Mouse (Mus musculus): ENCODE results near the gene Kcnn1. TPM values are rescaled to one million over a fixed set of nuclear protein-coding genes. Genes with fewer than 3 reads are reported as not detected.

The Kcnn1 gene
- polyA plus RNA-seq, 1 experiment from 2014 or later = 1.1 TPM

- WGBS (ENCODE audit: insufficient replicate concordance) = 2% methylated on average over 54 of the region's 54 CpGs
- peak overlapping the region; percentile 54 for H3K4me3 ChIP-seq (ENCODE audit: low read depth, low read length)
- H3K4me1 ChIP-seq (ENCODE audit: control insufficient read depth, insufficient read depth, low read length) = peaks cover 12% of the 10 kb centered on the region
- no peaks in the 10 kb centered on the region for H3K36me3 ChIP-seq (ENCODE audit: control insufficient read depth, insufficient read depth, low read length)
- peaks cover 61% of the 10 kb centered on the region for H3K27me3 ChIP-seq (ENCODE audit: control insufficient read depth, insufficient read depth, low read length)
- peak overlapping the region; percentile 90 for H3K4me2 ChIP-seq
- ATAC-seq (replicated peaks; ENCODE audit: insufficient number of reproducible peaks, low FRiP score, low TSS enrichment) = no peak
- no peak overlapping the region for H3K27ac ChIP-seq (ENCODE audit: low read depth, low read length)
- H3K9ac ChIP-seq (ENCODE audit: low read depth, low read length) = peak overlapping the region; percentile 71
- no peaks in the 10 kb centered on the region for H3K9me3 ChIP-seq (replicated peaks; ENCODE audit: control insufficient read depth, low read length)
Measured at GRCm38 (mm10) chr8:70796403-70797080, 66.5 kb downstream of the Kcnn1 start.

- no peak overlapping the region for H3K9ac ChIP-seq (ENCODE audit: low read depth, low read length)
- WGBS (ENCODE audit: insufficient replicate concordance) = 70% methylated on average over 2 of the region's 2 CpGs
Measured at GRCm38 (mm10) chr8:70795370-70795769, 67.7 kb downstream of the Kcnn1 start.

GRCm38 (mm10) chr8:70794215-70794614, 68.8 kb downstream of the Kcnn1 start:
- Histone ChIP-seq H3K27ac (ENCODE audit: low read depth, low read length) (no peak overlapping the region), H3K4me1 (ENCODE audit: control insufficient read depth, insufficient read depth, low read length) (peaks cover 22% of the 10 kb centered on the region), H3K4me2 (no peak overlapping the region), H3K9ac (ENCODE audit: low read depth, low read length) (no peak overlapping the region), H3K36me3 (ENCODE audit: control insufficient read depth, insufficient read depth, low read length) (no peaks in the 10 kb centered on the region), H3K4me3 (ENCODE audit: low read depth, low read length) (no peak overlapping the region), H3K9me3 (replicated peaks; ENCODE audit: control insufficient read depth, low read length) (no peaks in the 10 kb centered on the region), H3K27me3 (ENCODE audit: control insufficient read depth, insufficient read depth, low read length) (peaks cover 40% of the 10 kb centered on the region)
- no peak for ATAC-seq (replicated peaks; ENCODE audit: insufficient number of reproducible peaks, low FRiP score, low TSS enrichment)
- 77% methylated on average over 2 of the region's 2 CpGs for WGBS (ENCODE audit: insufficient replicate concordance)

More at GRCm38 (mm10) chr8:70795370-70795769, 67.7 kb downstream of the Kcnn1 start:
- no peaks in the 10 kb centered on the region for H3K9me3 ChIP-seq (replicated peaks; ENCODE audit: control insufficient read depth, low read length)
- H3K27me3 ChIP-seq (ENCODE audit: control insufficient read depth, insufficient read depth, low read length) = peaks cover 51% of the 10 kb centered on the region
- H3K4me3 ChIP-seq (ENCODE audit: low read depth, low read length) = no peak overlapping the region
- ATAC-seq (replicated peaks; ENCODE audit: insufficient number of reproducible peaks, low FRiP score, low TSS enrichment) = no peak
- no peaks in the 10 kb centered on the region for H3K36me3 ChIP-seq (ENCODE audit: control insufficient read depth, insufficient read depth, low read length)
- H3K27ac ChIP-seq (ENCODE audit: low read depth, low read length) = no peak overlapping the region
- peaks cover 18% of the 10 kb centered on the region for H3K4me1 ChIP-seq (ENCODE audit: control insufficient read depth, insufficient read depth, low read length)
- no peak overlapping the region for H3K4me2 ChIP-seq

GRCm38 (mm10) chr8:70792700-70793099, 70.4 kb downstream of the Kcnn1 start:
- peak overlapping the region; percentile 50 for H3K27ac ChIP-seq (ENCODE audit: low read depth, low read length)
- under 1% methylated on average over 20 of the region's 20 CpGs for WGBS (ENCODE audit: insufficient replicate concordance)
- peaks cover 27% of the 10 kb centered on the region for H3K4me1 ChIP-seq (ENCODE audit: control insufficient read depth, insufficient read depth, low read length)
- no peaks in the 10 kb centered on the region for H3K36me3 ChIP-seq (ENCODE audit: control insufficient read depth, insufficient read depth, low read length)
- peak overlapping the region; percentile 80 for H3K4me2 ChIP-seq
- ATAC-seq (replicated peaks; ENCODE audit: insufficient number of reproducible peaks, low FRiP score, low TSS enrichment) = peak; percentile 11; the same call in 1 of the 2 replicates
- peak overlapping the region; percentile 61 for H3K4me3 ChIP-seq (ENCODE audit: low read depth, low read length)
- H3K9me3 ChIP-seq (replicated peaks; ENCODE audit: control insufficient read depth, low read length) = no peaks in the 10 kb centered on the region
- peaks cover 25% of the 10 kb centered on the region for H3K27me3 ChIP-seq (ENCODE audit: control insufficient read depth, insufficient read depth, low read length)
- H3K9ac ChIP-seq (ENCODE audit: low read depth, low read length) = peak overlapping the region; percentile 86; the same call in 1 of the 2 replicates

Small RNA genes within 50 kb of the gene (microRNA-seq; reads per million reads assigned to microRNA genes)
- gene Mir7067 (ENCODE audit: borderline number of aligned reads) (0.47 reads per million), gene Mir7240 (ENCODE audit: borderline number of aligned reads) (1.2 reads per million, percentile 16 among the genes with 10 or more reads in this experiment)

Other genes starting within 250 kb of the Kcnn1 start
- gene Lrrc25, start 247.1 kb downstream of the Kcnn1 start, polyA plus RNA-seq (2014; fragmentation: Nextera tagmentation; extraction: Ambion mirVana) = 0.19 and 0.59 TPM in 2 replicates
- 0.26 and 0.37 TPM in 2 replicates for gene Gdf15, start 230.8 kb downstream of the Kcnn1 start, polyA plus RNA-seq (2014; fragmentation: Nextera tagmentation; extraction: Ambion mirVana)
- 38.9 and 41.6 TPM in 2 replicates for gene Pgpep1, start 202.9 kb downstream of the Kcnn1 start, polyA plus RNA-seq (2014; fragmentation: Nextera tagmentation; extraction: Ambion mirVana)
- gene Lsm4, start 190.0 kb downstream of the Kcnn1 start, polyA plus RNA-seq (2014; fragmentation: Nextera tagmentation; extraction: Ambion mirVana) = 296 and 308 TPM in 2 replicates
- gene Jund, start 164.3 kb downstream of the Kcnn1 start, polyA plus RNA-seq (2014; fragmentation: Nextera tagmentation; extraction: Ambion mirVana) = 97.8 and 102 TPM in 2 replicates
- not detected in 2 replicates for gene Iqcn, start 159.8 kb downstream of the Kcnn1 start, polyA plus RNA-seq (2014; fragmentation: Nextera tagmentation; extraction: Ambion mirVana)
- not detected in 2 replicates for gene Gm3336, start 144.7 kb downstream of the Kcnn1 start, polyA plus RNA-seq (2014; fragmentation: Nextera tagmentation; extraction: Ambion mirVana)
- not detected in 2 replicates for gene Pde4c, start 139.5 kb downstream of the Kcnn1 start, polyA plus RNA-seq (2014; fragmentation: Nextera tagmentation; extraction: Ambion mirVana)
- 16.2 and 21.3 TPM in 2 replicates for gene Rab3a, start 108.6 kb downstream of the Kcnn1 start, polyA plus RNA-seq (2014; fragmentation: Nextera tagmentation; extraction: Ambion mirVana)
- gene Mpv17l2, start 102.3 kb downstream of the Kcnn1 start, polyA plus RNA-seq (2014; fragmentation: Nextera tagmentation; extraction: Ambion mirVana) = 42.5 and 42.6 TPM in 2 replicates
- 21.5 and 23.1 TPM in 2 replicates for gene Pik3r2, start 86.5 kb downstream of the Kcnn1 start, polyA plus RNA-seq (2014; fragmentation: Nextera tagmentation; extraction: Ambion mirVana)
- gene Mast3, start 58.2 kb downstream of the Kcnn1 start, polyA plus RNA-seq (2014; fragmentation: Nextera tagmentation; extraction: Ambion mirVana) = 7.8 and 8.5 TPM in 2 replicates
- gene Il12rb1, start 54.8 kb downstream of the Kcnn1 start, polyA plus RNA-seq (2014; fragmentation: Nextera tagmentation; extraction: Ambion mirVana) = 0.07 TPM in 1 of 2 replicates, not detected in the other
- 2.4 and 3.2 TPM in 2 replicates for gene Arrdc2, start 23.5 kb downstream of the Kcnn1 start, polyA plus RNA-seq (2014; fragmentation: Nextera tagmentation; extraction: Ambion mirVana)
- 102 and 109 TPM in 2 replicates for gene Ccdc124, start 10.7 kb upstream of the Kcnn1 start, polyA plus RNA-seq (2014; fragmentation: Nextera tagmentation; extraction: Ambion mirVana)
- gene Slc5a5, start 29.5 kb upstream of the Kcnn1 start, polyA plus RNA-seq (2014; fragmentation: Nextera tagmentation; extraction: Ambion mirVana) = 0.06 TPM in 1 of 2 replicates, not detected in the other
- 2,782 and 3,146 TPM in 2 replicates for gene Rpl18a, start 34.2 kb upstream of the Kcnn1 start, polyA plus RNA-seq (2014; fragmentation: Nextera tagmentation; extraction: Ambion mirVana)
- 26.0 and 31.1 TPM in 2 replicates for gene Map1s, start 42.7 kb upstream of the Kcnn1 start, polyA plus RNA-seq (2014; fragmentation: Nextera tagmentation; extraction: Ambion mirVana)

Data from heart, embryonic 11.5 days (tissue).